Mouse (Mus musculus) WW6 (cell line): ENCODE measurements around the gene Yjefn3.
"Not testable (repeated sequence)": the region's sequence is repeated elsewhere in the genome, so short reads cannot be mapped to it uniquely, and the experiment has no call there.

Experiments used
- DNase-seq: peaks from one replicate; pipeline ENCODE4 v3.0.0-alpha.2; 2013; ENCODE audit warnings: low read depth, low spot score

The Yjefn3 gene

DNA sequence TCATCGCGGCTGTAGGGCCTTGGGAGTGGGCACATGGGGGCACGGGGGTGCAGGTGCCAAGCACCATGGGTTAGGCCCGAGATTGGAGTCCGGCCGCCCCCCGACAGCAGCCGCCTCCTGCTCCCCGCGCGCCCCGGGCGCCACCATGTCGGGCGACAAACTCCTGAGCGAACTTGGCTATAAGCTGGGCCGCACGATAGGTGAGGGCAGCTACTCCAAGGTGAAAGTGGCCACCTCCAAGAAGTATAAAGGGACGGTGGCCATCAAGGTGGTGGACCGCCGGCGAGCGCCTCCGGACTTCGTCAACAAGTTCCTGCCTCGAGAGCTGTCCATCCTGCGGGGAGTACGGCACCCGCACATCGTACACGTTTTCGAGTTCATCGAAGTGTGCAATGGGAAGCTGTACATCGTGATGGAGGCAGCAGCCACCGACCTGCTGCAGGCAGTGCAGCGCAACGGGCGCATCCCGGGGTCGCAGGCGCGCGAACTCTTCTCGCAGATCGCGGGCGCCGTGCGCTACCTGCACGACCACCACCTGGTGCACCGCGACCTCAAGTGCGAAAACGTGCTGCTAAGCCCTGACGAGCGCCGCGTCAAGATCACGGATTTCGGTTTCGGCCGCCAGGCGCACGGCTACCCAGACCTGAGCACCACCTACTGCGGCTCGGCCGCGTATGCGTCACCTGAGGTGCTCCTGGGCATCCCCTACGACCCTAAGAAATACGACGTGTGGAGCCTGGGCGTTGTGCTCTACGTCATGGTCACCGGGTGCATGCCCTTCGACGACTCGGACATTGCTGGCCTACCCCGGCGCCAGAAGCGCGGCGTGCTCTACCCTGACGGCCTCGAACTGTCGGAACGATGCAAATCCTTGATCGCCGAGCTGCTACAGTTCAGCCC, at the start of gene Yjefn3, which contains the start of the genes Tssk6 and Ndufa13:
TSS of gene Yjefn3 (minus strand) at position 550 of the 900 bp plus-strand sequence.
TSS of gene Tssk6 (plus strand) at position 22 of the 900 bp plus-strand sequence.
TSS of gene Ndufa13 (minus strand) at position 396 of the 900 bp plus-strand sequence.
- DNase-seq: no peak

DNA sequence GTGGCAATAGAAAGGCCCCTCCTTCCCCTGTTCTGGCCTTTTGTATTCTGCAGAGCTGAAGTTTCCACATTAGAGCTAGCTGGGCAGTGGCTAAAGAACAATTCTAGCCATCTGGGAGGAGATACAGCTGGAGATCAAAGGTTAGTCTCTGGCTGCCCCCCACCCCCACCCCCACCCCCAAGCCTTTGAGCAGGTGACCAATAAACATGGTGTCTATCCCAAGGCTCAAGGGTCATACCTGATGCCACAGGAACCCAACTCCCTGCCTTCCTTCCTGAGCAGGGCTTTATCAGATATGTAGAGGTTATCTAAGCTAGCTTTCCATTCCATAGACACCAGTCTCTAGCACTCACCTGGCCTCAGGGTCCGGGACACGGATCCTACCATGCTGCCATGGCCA, 47.8 kb upstream of the Yjefn3 start:
- no peak for DNase-seq

DNA sequence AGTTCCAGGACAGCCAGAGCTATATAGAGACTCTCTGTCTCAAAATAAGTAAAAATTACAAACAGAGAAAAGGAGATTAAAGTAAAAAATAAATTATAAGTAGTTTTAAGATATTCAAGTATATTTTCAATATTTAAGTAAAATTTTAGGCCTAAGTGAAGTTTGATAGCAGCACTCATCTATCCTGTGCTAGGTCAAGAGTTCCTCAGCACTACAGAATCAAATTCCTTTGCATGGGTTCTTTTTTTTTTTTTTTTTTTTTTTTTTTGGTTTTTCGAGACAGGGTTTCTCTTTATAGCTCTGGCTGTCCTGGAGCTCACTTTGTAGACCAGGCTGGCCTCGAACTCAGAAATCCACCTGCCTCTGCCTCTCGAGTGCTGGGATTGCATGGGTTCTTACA, 40.0 kb upstream of the Yjefn3 start:
- not testable (repeated sequence) for DNase-seq

DNA sequence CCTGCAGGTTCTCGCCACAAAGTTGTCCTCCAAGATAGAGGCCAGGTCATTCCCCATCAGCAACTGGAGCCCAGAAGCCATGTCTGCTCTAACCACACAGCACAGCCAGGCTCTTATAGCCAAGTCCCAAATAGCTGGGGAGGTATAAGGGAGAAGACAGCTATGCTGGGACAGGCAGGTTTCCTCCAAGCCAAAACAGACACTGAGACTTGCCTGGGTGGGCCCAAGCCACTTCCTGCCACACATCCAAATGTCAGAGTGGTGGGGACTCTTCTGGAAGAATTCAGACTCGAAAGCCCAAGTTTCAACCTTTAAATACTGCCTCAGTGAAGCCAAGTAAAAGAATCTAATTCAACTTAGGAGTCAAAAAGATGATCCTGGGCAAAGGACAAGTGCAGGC, 37.9 kb upstream of the Yjefn3 start:
- no peak for DNase-seq

DNA sequence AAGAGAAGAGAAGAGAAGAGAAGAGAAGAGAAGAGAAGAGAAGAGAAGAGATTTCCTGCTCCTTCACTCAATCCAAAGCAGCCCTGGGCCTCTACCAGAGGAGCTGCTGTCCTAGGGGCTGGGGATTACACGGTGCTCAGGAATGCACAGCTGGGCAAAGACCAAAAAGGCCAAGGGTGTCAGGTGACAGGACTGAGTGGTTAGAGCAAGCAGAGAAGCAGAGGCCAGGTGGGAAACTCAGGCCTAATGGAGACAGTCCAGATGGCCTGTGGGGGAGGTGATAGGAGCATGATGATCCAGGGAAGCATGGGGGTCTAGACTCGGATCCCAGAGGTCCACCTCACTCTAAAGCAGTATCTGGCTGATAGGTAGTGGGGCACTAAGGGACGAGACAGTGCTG, 37.1 kb upstream of the Yjefn3 start:
- no peak for DNase-seq

DNA sequence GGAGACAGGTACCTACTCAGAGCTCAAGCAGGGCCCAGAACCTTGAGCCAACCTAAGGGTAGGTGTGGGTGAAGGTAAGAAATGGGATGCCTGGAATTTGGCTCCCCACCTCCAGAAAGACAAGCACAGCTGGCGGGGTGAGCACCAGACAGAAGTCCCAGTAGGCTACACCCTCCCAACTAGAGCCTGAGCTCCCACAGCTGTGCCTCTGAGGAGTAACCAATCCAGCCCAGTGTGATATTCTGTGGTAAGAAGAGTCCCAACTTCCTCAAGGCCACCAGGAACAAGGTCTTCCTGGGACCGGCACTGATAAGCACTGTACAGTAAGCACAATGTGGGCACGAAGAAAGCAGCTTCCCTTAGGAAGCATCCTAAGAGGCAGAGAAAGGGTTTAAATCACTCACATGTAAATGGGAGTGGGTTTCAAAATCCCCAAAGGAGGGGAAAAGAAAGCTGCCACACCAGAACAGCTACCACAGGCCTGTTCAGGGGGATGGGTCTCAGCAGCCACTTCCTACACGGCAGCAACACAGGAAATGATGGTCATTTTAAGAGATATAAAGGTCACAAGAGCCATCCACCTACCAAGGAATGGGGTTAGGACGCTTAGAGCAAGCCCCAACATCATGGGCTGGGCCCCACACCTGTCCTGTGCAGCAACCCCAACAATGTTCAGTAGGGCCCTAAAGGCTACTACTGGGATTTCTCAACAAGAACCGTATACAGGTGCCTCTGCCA, 35.9 kb upstream of the Yjefn3 start:
- no peak for DNase-seq

DNA sequence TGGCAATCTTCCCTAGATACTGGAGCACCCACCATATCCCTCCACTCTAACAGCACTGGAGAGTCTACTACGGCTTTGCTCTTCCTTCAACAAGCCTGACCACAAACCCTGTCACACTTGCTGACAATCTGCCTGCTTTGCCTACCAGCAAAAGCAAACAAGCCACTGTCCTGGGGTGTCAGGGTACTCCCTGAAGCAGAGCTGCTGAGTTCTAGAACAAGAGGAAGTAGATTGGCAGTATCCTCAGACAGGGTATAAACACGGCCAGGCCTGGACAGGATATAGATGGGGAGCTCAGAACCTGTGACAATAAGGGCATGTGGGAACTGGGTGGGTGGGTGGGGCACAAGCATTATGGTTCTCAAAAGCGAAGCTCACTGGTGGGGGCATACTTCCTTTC, 35.0 kb upstream of the Yjefn3 start:
- DNase-seq: no peak

DNA sequence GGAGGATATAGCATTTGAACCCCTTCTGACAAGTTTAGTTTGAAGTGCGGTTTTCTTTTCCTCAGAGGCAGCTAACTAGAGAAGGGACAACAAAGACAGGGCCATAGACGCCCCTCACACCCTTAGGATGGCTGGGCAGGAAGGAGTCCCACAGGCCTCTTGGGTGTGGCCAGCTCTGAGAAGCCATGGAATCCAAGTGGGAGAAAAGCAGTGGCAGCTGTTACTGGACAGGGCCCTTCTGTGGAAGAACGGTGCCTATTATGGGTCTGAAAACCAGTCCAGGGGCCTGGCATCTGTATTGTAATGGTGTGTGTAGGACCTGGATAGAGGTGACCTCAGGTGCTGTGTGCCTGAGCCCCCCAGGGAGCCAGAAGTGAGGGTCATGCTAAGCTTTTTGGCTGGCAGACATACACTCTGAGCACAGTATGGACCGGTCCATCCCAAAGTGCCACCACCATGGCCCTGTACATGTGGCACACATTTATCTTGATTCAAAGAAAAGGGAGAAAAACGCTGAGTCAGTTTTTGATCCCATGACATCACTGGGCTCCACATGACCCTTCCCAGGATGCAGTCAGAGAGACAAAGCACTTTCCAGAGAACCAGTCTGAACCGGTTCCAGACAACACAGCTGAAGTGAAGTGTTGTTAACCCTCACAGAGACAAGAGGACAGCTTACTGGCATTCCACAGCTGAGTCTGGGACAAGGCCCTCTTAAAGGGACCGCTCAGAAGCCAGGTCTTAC, 33.7 kb upstream of the Yjefn3 start:
- peak; percentile 93 for DNase-seq

DNA sequence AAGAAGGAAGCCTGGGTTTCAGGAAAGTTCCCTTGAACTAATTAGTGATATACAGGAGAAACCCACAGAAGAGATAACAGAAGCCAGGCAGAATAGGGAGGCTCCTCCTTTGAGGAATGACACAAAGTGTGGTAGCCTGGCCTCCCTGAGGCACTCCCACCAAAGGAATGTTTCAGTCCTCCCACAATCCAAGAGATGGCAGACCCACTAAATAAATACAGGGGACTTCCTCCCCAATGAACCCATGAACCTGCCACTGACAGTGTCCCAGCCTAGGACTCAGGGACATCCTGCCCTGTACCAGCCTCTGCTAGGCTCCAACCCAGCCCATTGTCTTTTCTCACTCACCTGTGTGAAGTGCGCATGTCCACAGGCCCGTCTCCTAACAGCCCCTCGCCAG, 32.9 kb upstream of the Yjefn3 start:
- no peak for DNase-seq

DNA sequence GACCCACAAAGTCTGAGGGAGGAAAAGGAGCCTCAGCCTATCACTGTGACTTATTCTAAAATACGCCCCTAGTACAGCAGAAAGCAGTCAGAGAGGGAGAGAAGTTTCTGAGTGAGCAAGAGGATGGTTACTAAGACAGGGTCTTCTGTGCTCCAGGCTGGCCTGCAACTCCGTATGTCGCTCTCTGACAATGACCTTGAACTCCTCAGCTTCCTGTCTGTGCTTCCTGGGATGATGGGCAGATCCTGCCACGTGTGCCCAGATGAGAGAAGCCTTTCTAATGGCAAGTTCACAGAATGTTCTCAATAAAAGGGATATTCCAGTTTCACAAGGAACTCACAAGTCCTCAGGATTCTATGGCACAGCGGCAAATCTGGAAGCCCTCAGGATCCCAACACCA, 32.1 kb upstream of the Yjefn3 start:
- DNase-seq: no peak

DNA sequence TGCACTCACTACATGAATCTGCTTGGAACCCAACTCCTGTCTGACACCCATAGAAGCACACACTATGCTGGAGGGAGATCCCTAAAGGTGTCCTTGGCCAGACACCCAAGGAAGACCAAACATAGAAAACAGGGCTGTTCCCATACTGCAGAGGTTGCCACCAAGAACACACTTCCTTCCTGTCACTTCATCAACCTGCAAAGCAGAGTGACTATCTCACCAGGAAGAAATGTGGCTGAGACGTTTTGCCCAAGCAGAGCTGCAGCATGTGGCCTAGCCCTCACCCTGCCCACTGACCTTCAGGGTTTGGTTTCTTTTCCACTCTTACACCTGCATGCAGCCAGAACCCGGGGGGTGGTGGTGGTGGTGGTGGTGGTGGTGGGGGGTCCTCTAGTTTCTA, 31.3 kb upstream of the Yjefn3 start:
- DNase-seq: no peak

DNA sequence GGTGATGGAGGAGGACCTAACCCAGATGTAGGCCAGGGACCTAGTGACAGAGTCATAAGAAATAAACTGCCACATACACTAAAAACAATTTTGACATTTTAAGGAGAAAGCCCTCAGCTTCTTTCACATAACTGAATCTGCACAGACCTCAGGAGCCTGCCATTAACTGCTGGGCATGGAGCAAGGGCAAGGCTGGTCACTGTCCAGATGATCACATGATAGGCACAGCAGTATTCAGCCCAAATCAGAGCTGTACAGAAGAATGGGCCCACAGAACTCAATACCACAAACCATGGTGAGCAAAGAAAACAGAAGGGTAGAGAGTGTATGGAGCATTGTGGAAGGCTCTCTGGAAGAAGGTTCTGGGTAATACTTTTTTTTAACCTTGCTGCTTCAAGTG, 24.4 kb upstream of the Yjefn3 start:
- no peak for DNase-seq

DNA sequence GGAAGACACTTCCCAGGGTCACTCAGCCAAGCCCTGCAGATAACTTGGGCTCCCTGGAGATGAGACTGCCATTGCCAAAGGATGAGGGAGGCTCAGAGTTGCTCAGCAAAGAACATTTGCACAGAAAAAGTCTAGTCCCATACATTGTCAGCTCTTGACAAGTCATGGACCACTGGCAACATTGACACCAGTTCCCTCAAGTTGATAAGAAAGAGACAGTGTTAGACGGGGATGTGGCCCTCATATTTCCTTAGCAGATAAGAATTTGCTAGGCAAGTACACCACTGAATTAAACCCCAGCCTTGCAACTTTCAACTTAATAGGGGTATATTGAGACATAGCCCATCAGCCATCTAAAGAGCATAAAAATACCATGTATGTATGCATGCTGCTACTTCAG, 21.5 kb upstream of the Yjefn3 start:
- DNase-seq: no peak

DNA sequence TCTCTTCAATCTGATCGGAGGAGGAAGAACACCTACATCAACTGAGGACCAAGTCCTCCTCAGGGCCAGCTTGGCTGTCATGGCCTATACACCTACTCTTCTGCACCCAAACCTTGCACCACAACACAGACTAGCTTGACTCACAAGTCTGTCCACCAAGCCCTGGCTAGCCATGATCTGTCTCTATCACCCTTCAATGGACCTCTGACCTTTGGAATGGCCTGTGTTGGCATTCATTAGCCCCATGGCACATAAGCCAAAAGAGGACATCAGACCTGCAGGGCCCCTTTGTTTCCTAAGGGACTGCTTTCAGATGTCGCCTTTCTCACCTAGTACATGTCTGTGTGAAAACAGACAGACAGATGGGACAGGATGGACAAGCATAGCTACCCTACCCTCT, 18.6 kb upstream of the Yjefn3 start:
- DNase-seq: no peak

DNA sequence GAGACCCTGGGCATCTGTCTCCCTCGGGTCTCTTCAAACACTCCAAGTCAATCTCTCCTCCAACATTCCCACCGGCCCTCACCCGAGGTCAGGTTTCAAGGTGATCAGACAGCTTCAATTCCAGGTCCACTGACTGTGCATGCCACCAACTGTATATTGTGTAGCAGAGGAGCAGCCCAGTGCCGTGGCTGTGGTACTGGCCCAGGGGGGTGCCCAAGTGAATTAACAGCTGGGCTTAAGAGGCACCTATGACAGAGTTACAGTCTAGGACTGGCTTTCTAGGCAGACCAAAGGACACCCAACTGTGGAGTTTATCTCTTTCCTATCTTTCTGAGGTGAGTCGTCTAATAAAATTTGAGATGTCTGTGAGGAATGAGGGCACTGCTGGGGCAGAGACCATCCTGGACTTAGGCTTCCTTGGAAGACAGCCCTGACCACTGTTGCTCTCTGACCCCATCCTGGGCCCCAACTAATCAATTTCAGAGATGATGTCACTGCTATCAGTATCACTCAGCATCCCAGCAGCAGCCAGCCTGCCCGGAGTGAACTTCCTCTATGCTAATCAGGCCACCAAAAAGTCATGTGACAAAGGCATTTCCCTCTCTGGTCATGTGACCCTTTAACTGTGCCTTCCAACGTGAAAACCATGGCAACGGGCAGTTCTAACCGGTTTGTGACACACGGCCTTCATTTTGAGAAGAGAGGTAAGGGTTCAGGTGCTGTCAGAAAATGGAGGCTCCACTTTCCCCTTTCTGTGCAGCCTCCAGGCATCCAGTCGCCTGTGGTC, 17.6 kb upstream of the Yjefn3 start:
- DNase-seq: peak; percentile 75

DNA sequence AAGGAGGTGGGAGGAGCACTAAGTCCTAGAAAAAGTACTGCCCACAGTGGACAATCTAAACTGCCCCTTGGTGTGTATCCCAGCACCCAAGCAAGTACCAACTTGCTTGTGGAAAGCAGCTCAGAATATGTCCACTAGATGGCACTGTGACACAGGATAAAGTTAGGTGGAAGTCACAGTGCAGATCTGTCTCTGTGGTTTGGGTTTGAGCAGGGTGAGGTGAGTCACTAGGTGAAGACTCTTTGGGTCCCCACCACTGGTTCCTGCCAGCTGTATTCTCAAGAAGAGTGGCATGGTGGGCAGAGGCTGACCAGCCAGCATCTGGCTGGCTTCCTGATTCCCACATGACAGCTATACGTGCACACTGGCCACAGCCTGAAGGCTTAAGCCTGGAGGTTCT, 16.5 kb upstream of the Yjefn3 start:
- DNase-seq: peak; percentile 79

DNA sequence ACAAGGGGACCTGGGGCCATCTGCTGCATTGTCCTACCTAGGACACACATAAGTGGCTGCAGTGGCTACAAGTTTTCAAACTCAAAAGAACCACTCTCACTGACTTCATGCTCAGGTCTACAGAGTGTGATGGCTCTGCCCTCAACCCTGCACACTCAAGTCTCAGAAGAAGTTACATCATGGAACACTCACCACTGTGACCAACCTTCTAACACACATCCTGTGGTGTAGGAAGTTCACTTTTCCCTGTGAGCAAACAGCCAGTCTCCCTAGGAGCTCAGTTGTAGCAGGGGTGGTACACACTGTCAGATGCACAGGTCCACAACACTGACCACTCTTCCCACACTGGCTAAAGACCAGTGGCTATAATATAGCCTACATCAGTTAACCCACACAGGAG, 16.0 kb upstream of the Yjefn3 start:
- DNase-seq: no peak

DNA sequence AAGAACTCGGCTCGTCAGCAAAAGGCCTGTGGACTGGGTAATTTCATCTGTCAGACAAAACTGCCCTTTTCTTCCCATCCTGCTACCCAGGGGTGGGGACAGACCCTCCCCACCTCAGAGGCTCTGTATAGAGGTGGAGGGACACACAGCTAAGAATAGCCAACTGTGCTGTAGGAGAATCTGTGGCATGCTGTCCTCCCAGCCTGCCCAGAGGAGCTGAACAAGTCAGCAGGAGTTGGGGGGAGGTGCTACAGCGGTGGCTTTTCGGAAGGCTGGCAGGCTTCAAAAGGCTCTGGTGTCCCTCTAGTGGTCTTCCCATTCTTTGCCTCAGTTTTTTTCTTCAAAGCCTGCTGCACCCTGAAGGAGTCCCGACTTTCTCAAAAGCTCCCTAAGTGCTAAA, 13.2 kb upstream of the Yjefn3 start:
- no peak for DNase-seq

DNA sequence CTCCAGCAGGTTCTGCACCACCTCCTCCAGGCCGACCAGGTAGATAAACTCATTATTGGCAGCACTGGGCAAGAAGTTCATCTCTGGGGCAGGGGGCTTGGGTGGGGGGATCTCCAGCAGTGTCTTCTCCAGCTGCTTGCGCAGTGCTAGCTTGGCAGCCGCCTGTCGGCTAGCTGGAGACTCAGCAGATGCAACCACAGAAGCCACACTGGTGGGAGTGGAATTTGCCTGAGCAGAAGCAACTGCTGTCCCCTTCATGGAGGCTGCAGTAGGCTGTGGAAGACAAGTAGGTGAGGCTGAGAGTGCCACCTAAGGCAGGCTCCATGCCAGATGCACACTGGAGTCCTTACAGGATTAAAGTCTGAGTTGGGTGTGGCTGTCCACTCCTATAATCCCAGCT, 12.0 kb upstream of the Yjefn3 start:
- no peak for DNase-seq

DNA sequence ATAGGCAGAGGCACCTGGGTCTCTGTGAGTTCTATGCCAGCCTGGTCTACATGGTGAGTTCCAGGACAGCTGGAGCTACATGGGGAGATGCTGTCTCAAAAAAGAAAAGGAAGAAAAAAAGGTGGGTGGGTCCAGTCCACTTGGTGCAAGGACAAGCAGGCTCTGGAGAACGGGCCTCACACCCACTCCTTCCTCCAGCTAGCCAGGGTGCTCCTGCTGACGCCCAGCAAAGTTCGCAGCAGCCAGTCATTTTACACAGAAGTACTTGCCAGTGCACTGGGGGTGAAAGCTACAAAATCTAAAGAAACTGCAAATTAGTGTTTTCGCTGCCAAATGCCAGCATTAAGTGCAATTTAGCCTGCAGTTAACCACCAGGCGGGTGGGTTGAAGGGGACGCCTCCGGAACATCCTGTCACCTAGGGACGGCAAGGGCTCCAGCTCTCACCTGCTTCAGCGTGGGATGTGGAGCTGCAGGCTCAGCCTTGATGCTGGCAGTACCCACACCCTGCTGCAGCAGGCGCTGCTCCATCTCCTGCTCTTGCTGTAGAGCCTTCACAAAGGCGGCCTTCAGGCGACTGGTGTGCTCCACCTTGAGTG, 10.1 kb upstream of the Yjefn3 start:
- DNase-seq: no peak

DNA sequence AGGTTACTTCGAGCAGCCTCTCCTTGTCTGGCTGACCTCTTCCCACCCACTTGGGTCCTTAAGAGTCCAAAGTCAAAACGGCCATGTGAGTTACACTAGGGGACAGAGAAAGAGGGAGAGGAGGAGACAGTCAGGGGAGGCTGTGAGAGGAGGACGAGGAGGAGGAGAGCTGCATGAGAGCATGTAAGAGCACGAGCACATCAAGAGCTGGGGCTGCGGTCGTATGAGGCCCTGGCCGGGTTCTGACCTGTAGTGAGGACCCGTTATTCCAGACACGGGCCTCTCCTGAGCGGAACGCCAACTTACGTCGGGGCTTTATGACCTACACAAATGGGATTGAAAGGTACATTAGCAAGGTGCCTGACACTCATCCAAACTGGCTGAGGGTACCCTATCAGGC, 9.4 kb upstream of the Yjefn3 start:
- DNase-seq: no peak
